Mouse (Mus musculus) forebrain, embryonic 10.5 days (tissue): ENCODE results near the gene Zfp579. TPM values are rescaled to one million over a fixed set of nuclear protein-coding genes. Genes with fewer than 3 reads are reported as not detected.

Experiments
- DNase-seq: peaks from one replicate; pipeline ENCODE4 v3.0.0-alpha.2; 2017; ENCODE audit warnings: low spot score; ENCODE audit errors: extremely low spot score
- H3K27ac ChIP-seq: fragments of 300-500 bp; sonication (generic); 2 replicates; pipeline ENCODE4 v1.5.1; 2016; ENCODE audit warnings: mild to moderate bottlenecking
- H3K27me3 ChIP-seq: fragments of 300-500 bp; sonication (generic); 2 replicates; pipeline ENCODE4 v1.6.1; 2016; ENCODE audit warnings: mild to moderate bottlenecking; ENCODE audit not compliant: poor library complexity, severe bottlenecking
- H3K36me3 ChIP-seq: fragments of 300-500 bp; sonication (generic); replicated peaks from 2 replicates; pipeline ENCODE4 v1.6.1; 2016; ENCODE audit warnings: mild to moderate bottlenecking, moderate library complexity
- H3K4me1 ChIP-seq: fragments of 300-500 bp; sonication (generic); 2 replicates; pipeline ENCODE4 v1.6.1; 2016
- H3K4me3 ChIP-seq: fragments of 300-500 bp; sonication (generic); 2 replicates; pipeline ENCODE4 v1.5.1; 2016; ENCODE audit warnings: mild to moderate bottlenecking, moderate library complexity
- H3K9me3 ChIP-seq: fragments of 300-500 bp; sonication (generic); 2 replicates; pipeline ENCODE4 v1.6.1; 2016; ENCODE audit warnings: mild to moderate bottlenecking, moderate library complexity
- WGBS: fragments of 180-500 bp; shearing (Covaris S2); methylation state at CpG from one replicate; pipeline ENCODE4 v1.1.7; 2016; 5-methylcytosine and 5-hydroxymethylcytosine counted together
- polyA plus RNA-seq: library from polyadenylated mRNA; unstranded; fragments of >200 nt; fragmentation: Nextera tagmentation; extraction: Ambion mirVana; gene quantifications from 2 replicates; pipeline ENCODE4 v1.2.1, GENCODE M21; 2016

Gene Zfp579
- polyA plus RNA-seq, 1 experiment from 2014 or later = 28.7 TPM

DNA sequence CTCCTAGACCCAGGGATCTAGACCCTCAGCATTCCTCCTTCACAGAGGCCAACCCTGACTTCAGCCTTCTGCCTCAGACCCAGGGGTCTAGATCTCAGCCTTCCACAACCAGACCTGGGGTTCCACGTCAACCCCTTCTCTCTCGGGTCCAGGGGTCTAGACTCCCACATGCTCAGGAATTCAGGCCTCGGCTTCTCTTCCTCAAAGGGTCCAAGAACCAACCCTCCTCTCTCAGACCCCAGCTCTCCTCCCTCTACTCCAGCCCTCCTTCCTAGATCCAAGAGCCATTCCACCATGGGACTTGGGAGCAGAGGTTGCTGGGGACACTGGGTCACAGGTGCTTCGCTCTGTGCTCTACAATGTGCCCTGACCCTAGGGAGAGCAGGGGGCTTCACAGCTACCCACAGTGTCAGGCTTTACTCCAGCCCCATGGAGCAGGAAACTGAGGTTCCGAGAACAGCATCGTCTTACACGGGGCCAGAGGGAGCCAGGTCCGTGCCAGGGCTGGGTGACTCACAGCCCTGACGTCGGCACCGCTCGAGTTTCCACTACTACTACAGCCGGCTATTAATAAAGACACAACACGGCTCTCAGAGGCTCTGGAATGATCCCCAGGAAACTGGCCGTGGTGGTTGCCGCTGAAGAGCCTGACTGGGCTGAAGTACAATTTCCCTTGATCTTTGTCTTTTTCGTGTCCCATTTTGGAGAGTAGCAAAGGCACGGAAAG, 23.5 kb downstream of the Zfp579 start:
- no peak overlapping the region for H3K4me3 ChIP-seq
- WGBS = 81% methylated on average over 18 of the region's 18 CpGs
- peaks cover 17% of the 10 kb centered on the region for H3K4me1 ChIP-seq
- no peak for DNase-seq
- peaks cover 3% of the 10 kb centered on the region; the same call in 1 of the 2 replicates for H3K9me3 ChIP-seq
- no peaks in the 10 kb centered on the region for H3K36me3 ChIP-seq
- no peaks in the 10 kb centered on the region for H3K27me3 ChIP-seq
- 0 out of 2 replicates have a peak overlapping the region, but pooled peaks have one; percentile 1 for H3K27ac ChIP-seq

DNA sequence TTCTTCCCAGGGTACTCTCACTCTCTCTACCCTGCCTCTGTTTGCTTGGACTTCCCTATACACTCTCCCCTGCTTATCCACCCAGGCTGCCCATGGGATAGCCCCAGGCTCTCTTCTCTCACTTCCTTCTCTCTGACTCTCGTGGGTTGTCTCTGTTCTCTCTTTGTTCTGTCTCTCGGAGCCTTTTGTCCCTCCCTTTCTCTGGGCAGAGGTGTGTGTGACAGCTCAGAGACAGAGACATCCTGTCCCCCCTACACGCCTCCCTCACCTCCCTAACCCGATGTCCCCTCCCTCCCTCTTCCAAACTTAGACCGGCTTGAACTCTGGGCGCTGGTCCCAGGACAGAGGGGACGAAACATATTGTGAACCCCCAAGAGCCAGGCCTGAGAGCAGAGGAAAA, 24.2 kb downstream of the Zfp579 start:
- WGBS = 30% methylated on average over 7 of the region's 7 CpGs
- Histone ChIP-seq H3K36me3 (no peaks in the 10 kb centered on the region), H3K4me1 (peaks cover 17% of the 10 kb centered on the region), H3K27ac (0 out of 2 replicates have a peak overlapping the region, but pooled peaks have one; percentile 1), H3K27me3 (no peaks in the 10 kb centered on the region), H3K9me3 (no peaks in the 10 kb centered on the region), H3K4me3 (no peak overlapping the region)
- no peak for DNase-seq

GRCm38 (mm10) chr7:4971068-4971467, 24.9 kb downstream of the Zfp579 start, which contains the start of gene Sbk3:
TSS of gene Sbk3 (minus strand) at chr7:4971168.
- Histone ChIP-seq H3K4me3 (no peak within 1 kb of the TSS), H3K27me3 (no peaks in the 10 kb centered on the region), H3K4me1 (peaks cover 17% of the 10 kb centered on the region), H3K36me3 (no peaks in the 10 kb centered on the region), H3K9me3 (no peaks in the 10 kb centered on the region), H3K27ac (0 out of 2 replicates have a peak within 1 kb of the TSS, but pooled peaks have one; percentile 37)
- no peak for DNase-seq
- 44% methylated on average over 6 of the region's 6 CpGs for WGBS

DNA sequence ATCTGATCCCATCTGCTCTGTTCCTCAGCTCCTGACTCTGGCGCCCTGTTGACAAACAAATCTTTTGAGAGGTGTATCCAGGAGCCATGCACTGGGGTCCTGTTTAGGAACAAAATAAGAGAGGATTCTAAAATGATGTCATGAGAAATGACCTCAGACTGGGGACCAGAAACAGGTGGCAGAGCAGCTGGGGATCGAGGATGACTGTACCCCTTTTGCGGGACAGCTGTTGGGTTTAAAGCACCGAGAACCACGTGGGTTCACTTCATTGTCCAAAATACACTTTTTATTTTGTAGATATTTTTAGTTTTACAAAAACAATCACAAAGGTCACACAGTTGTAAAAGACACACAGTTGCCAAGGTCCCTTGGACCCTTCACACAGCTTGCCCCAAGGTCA, 31.0 kb downstream of the Zfp579 start:
- no peaks in the 10 kb centered on the region for H3K27me3 ChIP-seq
- 81% methylated on average over 5 of the region's 5 CpGs for WGBS
- H3K4me1 ChIP-seq = peaks cover 7% of the 10 kb centered on the region
- DNase-seq = no peak
- H3K36me3 ChIP-seq = no peaks in the 10 kb centered on the region
- H3K4me3 ChIP-seq = no peak overlapping the region
- no peaks in the 10 kb centered on the region for H3K9me3 ChIP-seq
- H3K27ac ChIP-seq = no peak overlapping the region

DNA sequence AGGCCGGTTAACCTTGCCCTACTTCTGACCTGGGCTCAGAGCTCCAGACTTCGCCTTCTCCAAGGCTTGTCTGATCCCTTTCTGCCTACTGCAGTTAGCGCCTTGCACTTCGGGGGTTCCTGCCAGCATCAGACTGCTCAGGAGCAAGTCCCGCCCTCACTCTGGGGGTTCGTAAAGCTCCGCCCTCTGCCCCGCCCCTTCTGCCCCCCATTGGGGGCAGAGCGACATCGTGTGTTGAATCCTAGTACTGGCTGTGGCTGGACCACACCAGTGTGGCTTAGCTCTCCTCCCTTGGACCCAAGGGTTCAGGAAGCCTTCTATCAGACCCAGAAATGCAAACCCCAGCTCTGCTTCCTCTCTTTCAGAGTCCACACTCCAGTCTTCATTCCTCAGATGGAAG, 31.7 kb downstream of the Zfp579 start, which contains the start of gene Sbk2:
Sbk2 (minus strand) TSS at position 135 of the 400 bp plus-strand sequence.
- Histone ChIP-seq H3K9me3 (no peaks in the 10 kb centered on the region), H3K36me3 (no peaks in the 10 kb centered on the region), H3K4me3 (peak within 1 kb of the TSS; percentile 19), H3K4me1 (peaks cover 7% of the 10 kb centered on the region), H3K27me3 (no peaks in the 10 kb centered on the region), H3K27ac (no peak within 1 kb of the TSS)
- 8% methylated on average over 10 of the region's 10 CpGs for WGBS
- peak; percentile 55 for DNase-seq

DNA sequence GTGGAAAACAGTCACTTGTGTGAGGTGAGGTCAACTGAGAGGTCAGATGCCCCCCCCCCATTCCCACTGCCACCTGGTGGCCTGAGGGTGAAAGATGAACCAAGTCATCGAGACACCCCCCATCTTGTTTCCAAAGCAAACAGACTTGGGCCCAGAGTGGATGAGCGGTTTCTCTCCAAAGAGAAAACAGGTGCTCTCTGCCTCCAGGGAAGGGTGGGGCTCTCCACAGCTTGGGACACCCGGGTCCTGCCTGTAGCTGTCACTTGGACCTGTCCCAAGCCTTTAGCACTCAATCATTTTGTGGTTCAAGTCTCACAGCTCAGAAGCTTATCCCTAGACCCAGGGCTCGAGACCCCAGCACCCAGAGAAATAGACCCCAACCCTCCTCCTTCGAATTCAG, 32.4 kb downstream of the Zfp579 start:
- Histone ChIP-seq H3K27me3 (no peaks in the 10 kb centered on the region), H3K36me3 (no peaks in the 10 kb centered on the region), H3K9me3 (no peaks in the 10 kb centered on the region), H3K4me3 (no peak overlapping the region), H3K4me1 (peaks cover 7% of the 10 kb centered on the region), H3K27ac (no peak overlapping the region)
- WGBS = 80% methylated on average over 5 of the region's 5 CpGs
- no peak for DNase-seq

DNA sequence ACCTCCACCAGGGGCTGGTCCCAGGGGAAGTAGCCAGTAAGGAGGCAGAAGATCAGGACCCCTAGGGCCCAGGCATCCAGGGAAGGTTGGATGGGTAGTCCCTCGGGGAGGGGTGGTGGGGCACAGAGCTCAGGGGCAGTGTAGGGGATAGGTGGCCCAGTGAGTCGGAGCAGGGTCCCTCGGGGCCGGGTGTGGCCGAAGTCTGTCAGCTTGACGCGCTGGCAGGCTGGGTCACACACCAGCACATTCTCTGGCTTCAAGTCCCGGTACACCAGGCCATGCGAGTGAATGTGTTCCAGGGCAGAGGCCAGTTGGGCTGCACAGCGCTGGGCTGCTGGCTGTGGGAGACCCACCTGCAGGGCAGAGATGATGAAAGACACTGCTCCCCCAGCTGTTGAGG, 38.6 kb downstream of the Zfp579 start:
- no peaks in the 10 kb centered on the region for H3K27me3 ChIP-seq
- H3K4me3 ChIP-seq = no peak overlapping the region
- no peak for DNase-seq
- no peaks in the 10 kb centered on the region for H3K9me3 ChIP-seq
- no peaks in the 10 kb centered on the region for H3K4me1 ChIP-seq
- 88% methylated on average over 10 of the region's 10 CpGs for WGBS
- H3K27ac ChIP-seq = no peak overlapping the region
- H3K36me3 ChIP-seq = no peaks in the 10 kb centered on the region

DNA sequence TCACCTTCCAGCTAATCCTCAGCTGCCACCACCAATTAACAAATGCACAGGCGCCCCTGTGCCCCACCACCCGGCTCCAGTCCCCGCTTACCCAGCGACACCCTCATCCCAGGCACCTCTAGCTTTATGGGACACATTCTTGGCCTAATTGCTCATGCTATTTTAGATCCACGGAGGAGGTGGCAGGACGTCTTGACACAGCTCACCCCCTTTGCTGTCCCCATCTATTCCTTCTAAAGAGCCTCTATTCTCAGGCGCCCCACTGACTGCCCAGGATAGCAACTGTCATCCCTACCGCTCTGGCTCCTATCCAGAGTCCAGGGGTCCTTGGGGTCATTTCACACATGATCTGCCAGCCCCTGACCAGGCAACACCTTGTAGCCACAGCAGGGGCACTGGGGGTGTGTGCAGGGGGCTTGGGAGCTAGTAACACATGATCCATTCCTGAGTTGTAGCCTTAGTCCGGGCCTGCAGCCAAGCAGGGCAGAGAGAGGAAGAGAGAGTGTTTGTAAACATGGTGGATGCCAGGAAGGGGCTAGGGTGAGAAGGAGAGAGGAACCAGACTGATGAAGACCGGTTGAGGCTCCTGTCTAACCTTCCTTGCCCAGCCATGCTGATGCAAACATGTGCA, 42.0 kb downstream of the Zfp579 start:
- H3K36me3 ChIP-seq = no peaks in the 10 kb centered on the region
- H3K4me3 ChIP-seq = no peak overlapping the region
- H3K9me3 ChIP-seq = no peaks in the 10 kb centered on the region
- DNase-seq = no peak
- no peak overlapping the region for H3K27ac ChIP-seq
- no peaks in the 10 kb centered on the region for H3K4me1 ChIP-seq
- 35% methylated on average over 10 of the region's 10 CpGs for WGBS
- no peaks in the 10 kb centered on the region for H3K27me3 ChIP-seq

GRCm38 (mm10) chr7:4950561-4951342, 45.2 kb downstream of the Zfp579 start:
- Histone ChIP-seq H3K27ac (no peak overlapping the region), H3K4me1 (no peaks in the 10 kb centered on the region), H3K36me3 (no peaks in the 10 kb centered on the region), H3K4me3 (no peak overlapping the region), H3K9me3 (no peaks in the 10 kb centered on the region), H3K27me3 (no peaks in the 10 kb centered on the region)
- no peak for DNase-seq
- 86% methylated on average over 19 of the region's 19 CpGs for WGBS

GRCm38 (mm10) chr7:4948386-4948785, 47.6 kb downstream of the Zfp579 start:
- peaks cover 3% of the 10 kb centered on the region for H3K4me1 ChIP-seq
- no peak overlapping the region for H3K4me3 ChIP-seq
- H3K9me3 ChIP-seq = no peaks in the 10 kb centered on the region; the same call in 1 of the 2 replicates
- no peaks in the 10 kb centered on the region for H3K36me3 ChIP-seq
- 86% methylated on average over 6 of the region's 6 CpGs for WGBS
- H3K27ac ChIP-seq = no peak overlapping the region
- DNase-seq = no peak
- H3K27me3 ChIP-seq = no peaks in the 10 kb centered on the region

- no peak overlapping the region for H3K4me3 ChIP-seq
- peaks cover 7% of the 10 kb centered on the region for H3K4me1 ChIP-seq
- 51% methylated on average over 2 of the region's 2 CpGs for WGBS
- no peaks in the 10 kb centered on the region for H3K27me3 ChIP-seq
- H3K36me3 ChIP-seq = no peaks in the 10 kb centered on the region
- H3K9me3 ChIP-seq = no peaks in the 10 kb centered on the region; the same call in 1 of the 2 replicates
- DNase-seq = no peak
- no peak overlapping the region for H3K27ac ChIP-seq
Measured at GRCm38 (mm10) chr7:4947855-4948254, 48.1 kb downstream of the Zfp579 start.

DNA sequence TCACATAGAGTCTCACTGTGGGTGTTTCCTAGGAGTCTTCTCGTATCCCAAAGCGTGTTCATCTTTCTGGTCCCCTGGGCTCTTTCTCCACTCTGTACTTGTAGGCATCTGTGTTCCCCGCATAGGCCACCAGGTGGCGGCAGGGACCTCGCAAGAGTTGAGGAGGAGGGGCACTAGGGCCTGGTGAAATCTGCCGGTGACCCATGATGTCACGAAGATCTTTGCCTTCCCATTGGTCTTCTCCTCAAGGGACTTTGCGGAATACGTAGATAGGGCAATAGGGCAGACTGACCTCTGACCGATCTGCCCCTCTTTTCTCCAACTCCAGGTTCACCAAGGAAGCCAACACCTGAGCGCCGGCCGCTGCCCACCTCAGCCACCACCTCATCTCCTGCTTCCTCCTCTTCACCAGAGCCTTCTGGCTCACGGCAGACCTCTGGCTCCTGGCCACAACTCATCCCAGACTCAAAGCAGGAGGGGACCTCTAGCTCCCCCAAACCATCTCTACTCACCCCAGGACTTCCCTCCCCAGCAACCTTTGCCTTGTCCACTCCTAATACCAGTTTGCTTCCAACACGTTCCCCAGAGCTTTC, 52.6 kb downstream of the Zfp579 start:
- DNase-seq = peak; percentile 87
- H3K4me1 ChIP-seq = peaks cover 7% of the 10 kb centered on the region
- 17% methylated on average over 15 of the region's 15 CpGs for WGBS
- H3K9me3 ChIP-seq = no peaks in the 10 kb centered on the region; the same call in 1 of the 2 replicates
- H3K27ac ChIP-seq = peak overlapping the region; percentile 64
- H3K4me3 ChIP-seq = peak overlapping the region; percentile 44
- H3K36me3 ChIP-seq = no peaks in the 10 kb centered on the region
- H3K27me3 ChIP-seq = no peaks in the 10 kb centered on the region
